Mouse (Mus musculus) lung, adult 2 months (tissue): ENCODE measurements around the gene Fam204a.

Experiments
- CTCF ChIP-seq: fragments of 200-500 bp; IDR thresholded peaks from 2 replicates; pipeline ENCODE4 v1.5.1; 2011; ENCODE audit warnings: mild to moderate bottlenecking, low read length, control low read depth; ENCODE audit not compliant: insufficient read depth
- POLR2A ChIP-seq: fragments of 200-500 bp; IDR thresholded peaks from 2 replicates; pipeline ENCODE4 v1.6.1; 2011; ENCODE audit warnings: low read depth, mild to moderate bottlenecking, control low read depth, low read length, borderline replicate concordance; ENCODE audit errors: extremely low read depth

- TF ChIP-seq POLR2A (no peak), CTCF (no peak)
Measured at GRCm38 (mm10) chr19:60204176-60204575, 22.3 kb downstream of the Fam204a start.
